Mouse (Mus musculus): ENCODE measurements at regions not wholly inside any gene's neighbourhood (a gene's known extent, or its start where the extent isn't known, plus 50 kb on each side); places are given as distances from the start of the nearest gene placed in this dataset.

DNA sequence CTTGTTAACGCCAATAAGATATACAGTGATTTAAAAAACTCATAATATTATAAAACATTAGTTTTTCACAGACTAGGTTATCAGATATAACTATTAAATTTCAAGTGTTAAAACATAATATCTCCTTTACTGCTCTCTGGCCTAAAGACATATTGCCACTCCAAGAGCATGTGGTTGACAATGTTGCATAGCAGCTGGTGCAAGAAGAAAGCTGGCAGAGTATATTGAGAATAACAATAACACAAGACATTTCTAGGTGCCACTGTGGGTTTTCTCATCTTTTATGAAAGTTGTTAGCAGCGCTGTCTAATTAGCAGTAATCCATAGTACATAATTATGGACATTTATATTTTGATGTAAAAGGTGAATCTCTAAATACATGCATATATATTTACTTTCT lies 184.4 kb downstream of the Gm28710 start:
- no peak for TF ChIP-seq POLR2A (IDR thresholded peaks at IDR 0.05; ENCODE audit: extremely low read depth, insufficient read depth, low read length)
- no peak for TF ChIP-seq CTCF (IDR thresholded peaks at IDR 0.05; ENCODE audit: extremely low read depth, insufficient read depth, low read length)
